Mouse (Mus musculus) lung, embryonic 15.5 days (tissue): ENCODE data around the gene Ahdc1. TPM values are rescaled to one million over a fixed set of nuclear protein-coding genes. Genes with fewer than 3 reads are reported as not detected.
A peak's percentile ranks its signal among the peaks of the same experiment; 100 is the strongest.

ENCODE experiments used
- ATAC-seq: fragments of 200-750 bp; cut with Nextera tagmentation; 2 replicates; pipeline ENCODE4 v1.8.0; 2017; ENCODE audit warnings: moderate number of reproducible peaks, borderline replicate concordance; ENCODE audit not compliant: low FRiP score, low TSS enrichment; ENCODE audit errors: extremely low read depth
- H3K27ac ChIP-seq: fragments of 300-500 bp; sonication (generic); 2 replicates; pipeline ENCODE4 v1.5.1; 2015; ENCODE audit warnings: moderate library complexity, mild to moderate bottlenecking, inconsistent platforms
- H3K27me3 ChIP-seq: fragments of 300-500 bp; sonication (generic); 2 replicates; pipeline ENCODE4 v1.6.1; 2015; ENCODE audit warnings: inconsistent platforms
- H3K36me3 ChIP-seq: fragments of 300-500 bp; sonication (generic); 2 replicates; pipeline ENCODE4 v1.6.1; 2015; ENCODE audit warnings: inconsistent platforms
- H3K4me1 ChIP-seq: fragments of 300-500 bp; sonication (generic); 2 replicates; pipeline ENCODE4 v1.6.1; 2015; ENCODE audit warnings: inconsistent platforms
- H3K4me2 ChIP-seq: fragments of 300-500 bp; sonication (generic); 2 replicates; pipeline ENCODE4 v1.6.1; 2015; ENCODE audit warnings: inconsistent platforms, mild to moderate bottlenecking, moderate library complexity
- H3K4me3 ChIP-seq: fragments of 300-500 bp; sonication (generic); 2 replicates; pipeline ENCODE4 v1.5.1; 2015; ENCODE audit warnings: mild to moderate bottlenecking, inconsistent platforms
- H3K9ac ChIP-seq: fragments of 300-500 bp; sonication (generic); 2 replicates; pipeline ENCODE4 v1.6.1; 2015; ENCODE audit warnings: inconsistent platforms
- H3K9me3 ChIP-seq: fragments of 300-500 bp; sonication (generic); 2 replicates; pipeline ENCODE4 v1.6.1; 2016; ENCODE audit warnings: inconsistent platforms
- WGBS: fragments of 180-500 bp; shearing (Covaris S2); methylation state at CpG from one replicate; pipeline ENCODE4 v1.1.7; 2015; 5-methylcytosine and 5-hydroxymethylcytosine counted together
- polyA plus RNA-seq: library from polyadenylated mRNA; unstranded; fragments of >200 nt; fragmentation: Nextera tagmentation; extraction: Ambion mirVana; gene quantifications from 2 replicates; pipeline ENCODE4 v1.2.1, GENCODE M21; 2015

Gene Ahdc1
- polyA plus RNA-seq = 8.5 and 10.5 TPM in 2 replicates

- peak within 1 kb of the TSS; percentile 97 for H3K27ac ChIP-seq
- H3K9me3 ChIP-seq = no peaks in the 10 kb centered on the region
- 2% methylated on average over 65 of the region's 66 CpGs for whole genome bisulfite sequencing
- no peaks in the 10 kb centered on the region for H3K36me3 ChIP-seq
- peaks cover 15% of the 10 kb centered on the region for H3K27me3 ChIP-seq
- peak; percentile 87 for ATAC-seq
- peak within 1 kb of the TSS; percentile 83 for H3K4me2 ChIP-seq
- peaks cover 50% of the 10 kb centered on the region for H3K4me1 ChIP-seq
- peak within 1 kb of the TSS; percentile 99 for H3K9ac ChIP-seq
- peak within 1 kb of the TSS; percentile 97 for H3K4me3 ChIP-seq
These were observed at the start of gene Ahdc1 for GRCm38 (mm10) chr4:133011028-133011820. Gene Ahdc1, plus strand, starts transcription at chr4:133011260.

- 86% methylated on average over 5 of the region's 5 CpGs for WGBS
- H3K4me1 ChIP-seq = peaks cover 34% of the 10 kb centered on the region
- no peak overlapping the region for H3K27ac ChIP-seq
- no peaks in the 10 kb centered on the region for H3K9me3 ChIP-seq
- no peaks in the 10 kb centered on the region for H3K36me3 ChIP-seq
- no peak overlapping the region for H3K9ac ChIP-seq
- H3K4me3 ChIP-seq = no peak overlapping the region
- no peak overlapping the region for H3K4me2 ChIP-seq
- ATAC-seq = no peak
- H3K27me3 ChIP-seq = no peaks in the 10 kb centered on the region
These were observed 49.2 kb upstream of the Ahdc1 start for GRCm38 (mm10) chr4:132961866-132962265.

- Histone ChIP-seq H3K4me3 (no peak overlapping the region), H3K9me3 (no peaks in the 10 kb centered on the region), H3K36me3 (no peaks in the 10 kb centered on the region), H3K4me1 (peaks cover 38% of the 10 kb centered on the region), H3K4me2 (no peak overlapping the region), H3K27me3 (no peaks in the 10 kb centered on the region), H3K27ac (no peak overlapping the region), H3K9ac (no peak overlapping the region)
- no peak for ATAC-seq
- WGBS = 74% methylated on average over 4 of the region's 4 CpGs
These were observed 48.4 kb upstream of the Ahdc1 start for GRCm38 (mm10) chr4:132962628-132963027.

- Histone ChIP-seq H3K36me3 (no peaks in the 10 kb centered on the region), H3K27ac (no peak overlapping the region), H3K4me3 (no peak overlapping the region), H3K27me3 (no peaks in the 10 kb centered on the region), H3K4me2 (no peak overlapping the region), H3K4me1 (peaks cover 40% of the 10 kb centered on the region), H3K9ac (no peak overlapping the region), H3K9me3 (no peaks in the 10 kb centered on the region)
- ATAC-seq = no peak
- 33% methylated on average over 2 of the region's 2 CpGs for WGBS
These were observed 47.6 kb upstream of the Ahdc1 start for GRCm38 (mm10) chr4:132963436-132963835.

- no peak for ATAC-seq
- peaks cover 34% of the 10 kb centered on the region for H3K4me1 ChIP-seq
- H3K27ac ChIP-seq = no peak overlapping the region
- no peak overlapping the region for H3K4me3 ChIP-seq
- H3K9ac ChIP-seq = no peak overlapping the region
- 52% methylated on average over 3 of the region's 3 CpGs for WGBS
- no peak overlapping the region for H3K4me2 ChIP-seq
- H3K27me3 ChIP-seq = no peaks in the 10 kb centered on the region
- no peaks in the 10 kb centered on the region for H3K36me3 ChIP-seq
- H3K9me3 ChIP-seq = no peaks in the 10 kb centered on the region
These were observed 47.0 kb upstream of the Ahdc1 start for GRCm38 (mm10) chr4:132964064-132964463.

GRCm38 (mm10) chr4:132964473-132964872 lies 46.6 kb upstream of the Ahdc1 start:
- Histone ChIP-seq H3K27me3 (no peaks in the 10 kb centered on the region), H3K9ac (no peak overlapping the region), H3K36me3 (no peaks in the 10 kb centered on the region), H3K4me2 (no peak overlapping the region), H3K4me1 (peaks cover 30% of the 10 kb centered on the region), H3K4me3 (no peak overlapping the region), H3K9me3 (no peaks in the 10 kb centered on the region), H3K27ac (no peak overlapping the region)
- 63% methylated on average over 5 of the region's 5 CpGs for WGBS
- no peak for ATAC-seq

GRCm38 (mm10) chr4:132968105-132968938 lies 42.7 kb upstream of the Ahdc1 start:
- no peak overlapping the region for H3K4me3 ChIP-seq
- no peaks in the 10 kb centered on the region; the same call in 1 of the 2 replicates for H3K27me3 ChIP-seq
- 38% methylated on average over 6 of the region's 6 CpGs for WGBS
- H3K4me2 ChIP-seq = no peak overlapping the region
- H3K9me3 ChIP-seq = no peaks in the 10 kb centered on the region
- no peak overlapping the region for H3K27ac ChIP-seq
- H3K9ac ChIP-seq = no peak overlapping the region
- no peak for ATAC-seq
- peaks cover 9% of the 10 kb centered on the region for H3K4me1 ChIP-seq
- H3K36me3 ChIP-seq = no peaks in the 10 kb centered on the region

- WGBS = 62% methylated on average over 6 of the region's 6 CpGs
These were observed 39.5 kb upstream of the Ahdc1 start for GRCm38 (mm10) chr4:132971601-132972000.

GRCm38 (mm10) chr4:132972101-132972500 lies 39.0 kb upstream of the Ahdc1 start:
- Histone ChIP-seq H3K27me3 (peaks cover 6% of the 10 kb centered on the region; the same call in 1 of the 2 replicates), H3K27ac (peak overlapping the region; percentile 36; the same call in 1 of the 2 replicates), H3K36me3 (no peaks in the 10 kb centered on the region), H3K9ac (no peak overlapping the region), H3K4me3 (no peak overlapping the region), H3K4me2 (no peak overlapping the region), H3K4me1 (peaks cover 32% of the 10 kb centered on the region), H3K9me3 (no peaks in the 10 kb centered on the region)
- no peak for ATAC-seq
- WGBS = 62% methylated on average over 3 of the region's 3 CpGs

More at GRCm38 (mm10) chr4:132971601-132972000, 39.5 kb upstream of the Ahdc1 start:
- no peak for ATAC-seq
- Histone ChIP-seq H3K36me3 (no peaks in the 10 kb centered on the region), H3K9me3 (no peaks in the 10 kb centered on the region), H3K4me1 (peaks cover 35% of the 10 kb centered on the region), H3K27ac (no peak overlapping the region), H3K9ac (no peak overlapping the region), H3K4me2 (no peak overlapping the region), H3K4me3 (no peak overlapping the region), H3K27me3 (peaks cover 6% of the 10 kb centered on the region; the same call in 1 of the 2 replicates)

GRCm38 (mm10) chr4:132972556-132972955 lies 38.5 kb upstream of the Ahdc1 start:
- peaks cover 30% of the 10 kb centered on the region for H3K4me1 ChIP-seq
- no peak for ATAC-seq
- no peak overlapping the region for H3K9ac ChIP-seq
- WGBS = 25% methylated on average over 2 of the region's 2 CpGs
- H3K4me2 ChIP-seq = no peak overlapping the region
- H3K4me3 ChIP-seq = no peak overlapping the region
- peaks cover 6% of the 10 kb centered on the region; the same call in 1 of the 2 replicates for H3K27me3 ChIP-seq
- no peaks in the 10 kb centered on the region for H3K36me3 ChIP-seq
- no peaks in the 10 kb centered on the region for H3K9me3 ChIP-seq
- H3K27ac ChIP-seq = 0 out of 2 replicates have a peak overlapping the region, but pooled peaks have one; percentile 36

- no peak for ATAC-seq
- Histone ChIP-seq H3K9me3 (no peaks in the 10 kb centered on the region), H3K27ac (no peak overlapping the region), H3K4me1 (peaks cover 29% of the 10 kb centered on the region), H3K27me3 (peaks cover 6% of the 10 kb centered on the region; the same call in 1 of the 2 replicates), H3K36me3 (no peaks in the 10 kb centered on the region), H3K4me3 (no peak overlapping the region), H3K9ac (no peak overlapping the region), H3K4me2 (no peak overlapping the region)
- WGBS = 55% methylated on average over 8 of the region's 8 CpGs
These were observed 37.9 kb upstream of the Ahdc1 start for GRCm38 (mm10) chr4:132973186-132973585.
